Mouse (Mus musculus) lung, postnatal 0 days (tissue): ENCODE measurements at regions not wholly inside any gene's neighbourhood (a gene's known extent, or its start where the extent isn't known, plus 50 kb on each side); places are given as distances from the start of the nearest gene placed in this dataset.

Experiments
- ATAC-seq: fragments of 200-750 bp; cut with Nextera tagmentation; 2 replicates; pipeline ENCODE4 v1.8.0; 2017; ENCODE audit warnings: moderate library complexity
- DNase-seq: peaks from one replicate; pipeline ENCODE4 v3.0.0-alpha.2; 2016; ENCODE audit warnings: low spot score
- H3K27ac ChIP-seq: fragments of 300-500 bp; sonication (generic); 2 replicates; pipeline ENCODE4 v1.5.1; 2014; ENCODE audit warnings: antibody characterized with exemption, mild to moderate bottlenecking, low read length, mixed read lengths
- H3K27me3 ChIP-seq: fragments of 300-500 bp; sonication (generic); replicated peaks from 2 replicates; pipeline ENCODE4 v1.6.1; 2014; ENCODE audit warnings: low read length, mixed read lengths; ENCODE audit not compliant: insufficient read depth
- H3K36me3 ChIP-seq: fragments of 300-500 bp; sonication (generic); 2 replicates; pipeline ENCODE4 v1.6.1; 2014; ENCODE audit warnings: low read length, mixed read lengths; ENCODE audit not compliant: insufficient read depth
- H3K4me1 ChIP-seq: fragments of 300-500 bp; sonication (generic); 2 replicates; pipeline ENCODE4 v1.6.1; 2014; ENCODE audit warnings: antibody characterized with exemption, low read depth, low read length, mixed read lengths; ENCODE audit not compliant: insufficient read depth
- H3K4me2 ChIP-seq: fragments of 300-500 bp; sonication (generic); replicated peaks from 2 replicates; pipeline ENCODE4 v1.6.1; 2014; ENCODE audit warnings: low read depth, mild to moderate bottlenecking, low read length, moderate library complexity, mixed read lengths
- H3K4me3 ChIP-seq: fragments of 300-500 bp; sonication (generic); 2 replicates; pipeline ENCODE4 v1.5.1; 2014; ENCODE audit warnings: low read depth, low read length
- H3K9ac ChIP-seq: fragments of 300-500 bp; sonication (generic); replicated peaks from 2 replicates; pipeline ENCODE4 v1.6.1; 2014; ENCODE audit warnings: low read depth, mild to moderate bottlenecking
- H3K9me3 ChIP-seq: fragments of 300-500 bp; sonication (generic); 2 replicates; pipeline ENCODE4 v1.6.1; 2016; ENCODE audit warnings: low read length, mixed read lengths
- CTCF ChIP-seq: IDR thresholded peaks from 2 replicates; pipeline ENCODE4 v1.5.1; 2016; ENCODE audit warnings: antibody characterized with exemption, mild to moderate bottlenecking
- EP300 ChIP-seq: IDR thresholded peaks from 2 replicates; pipeline ENCODE4 v1.6.1; 2016; ENCODE audit warnings: antibody characterized with exemption, mild to moderate bottlenecking, control low read depth
- WGBS: fragments of 180-500 bp; shearing (Covaris S2); extraction: QIAGEN DNeasy Blood & Tissue Kit; methylation state at CpG from one replicate; pipeline ENCODE4 v1.1.7; 2014; 5-methylcytosine and 5-hydroxymethylcytosine counted together

DNA sequence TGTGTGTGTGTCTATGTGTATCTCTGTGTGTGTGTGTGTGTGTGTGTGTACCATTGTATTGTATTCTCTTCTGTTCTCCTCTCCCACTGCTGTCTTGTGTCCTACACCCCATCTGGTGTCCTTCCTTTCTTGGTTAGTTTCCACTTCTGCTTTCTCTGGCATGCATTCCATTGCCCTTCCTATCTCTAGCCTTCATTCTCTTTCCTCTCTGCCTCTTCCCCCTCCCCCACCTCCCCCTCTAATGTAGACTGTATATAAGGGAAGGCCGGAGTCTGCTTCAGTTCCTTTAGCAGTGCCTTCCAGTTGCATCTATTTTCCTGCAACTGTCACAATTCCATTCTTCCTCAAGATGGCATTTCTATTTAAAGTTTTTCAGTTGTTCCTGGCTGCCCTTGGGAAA lies 161.5 kb upstream of the Rxfp2 start:
- 47% methylated on average over 1 of the region's 1 CpGs for WGBS

DNA sequence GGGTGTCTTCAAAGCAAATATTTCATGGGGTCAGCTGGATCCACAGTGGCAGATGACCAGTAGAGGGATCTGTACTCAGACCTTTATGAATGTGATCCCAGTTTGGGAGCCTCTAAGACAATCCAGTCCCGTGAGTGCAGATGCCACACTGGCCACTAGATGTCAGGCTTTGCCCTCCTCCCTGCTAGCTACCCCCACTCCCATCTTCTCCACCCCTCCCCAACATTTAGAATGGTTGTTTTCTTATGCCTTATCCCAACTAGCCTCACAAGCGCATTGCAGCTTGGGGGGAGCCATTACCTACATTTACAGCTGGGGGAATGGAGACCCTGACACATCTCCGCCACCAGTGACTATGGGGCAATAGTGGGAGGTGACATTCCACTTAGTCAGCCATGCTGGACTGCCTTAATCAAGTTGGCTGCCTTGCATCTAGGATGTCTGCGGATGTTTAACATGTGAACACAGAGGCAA lies 156.9 kb upstream of the Rxfp2 start:
- Histone ChIP-seq H3K4me2 (no peak overlapping the region), H3K4me3 (no peak overlapping the region), H3K36me3 (no peaks in the 10 kb centered on the region), H3K27me3 (no peaks in the 10 kb centered on the region), H3K4me1 (no peaks in the 10 kb centered on the region), H3K27ac (no peak overlapping the region), H3K9me3 (no peaks in the 10 kb centered on the region), H3K9ac (no peak overlapping the region)
- ATAC-seq (peak; percentile 57), DNase-seq (peak; percentile 51)
- 42% methylated on average over 4 of the region's 4 CpGs for WGBS
- TF ChIP-seq CTCF: peak; percentile 81
- no peak for TF ChIP-seq EP300

More for the DNA sequence above, 161.5 kb upstream of the Rxfp2 start:
- Histone ChIP-seq H3K9me3 (no peaks in the 10 kb centered on the region), H3K4me2 (no peak overlapping the region), H3K4me3 (no peak overlapping the region), H3K36me3 (no peaks in the 10 kb centered on the region), H3K9ac (no peak overlapping the region), H3K4me1 (no peaks in the 10 kb centered on the region), H3K27ac (no peak overlapping the region), H3K27me3 (no peaks in the 10 kb centered on the region)
- DNase-seq (no peak), ATAC-seq (no peak)
- no peak for TF ChIP-seq CTCF
- TF ChIP-seq EP300: no peak

DNA sequence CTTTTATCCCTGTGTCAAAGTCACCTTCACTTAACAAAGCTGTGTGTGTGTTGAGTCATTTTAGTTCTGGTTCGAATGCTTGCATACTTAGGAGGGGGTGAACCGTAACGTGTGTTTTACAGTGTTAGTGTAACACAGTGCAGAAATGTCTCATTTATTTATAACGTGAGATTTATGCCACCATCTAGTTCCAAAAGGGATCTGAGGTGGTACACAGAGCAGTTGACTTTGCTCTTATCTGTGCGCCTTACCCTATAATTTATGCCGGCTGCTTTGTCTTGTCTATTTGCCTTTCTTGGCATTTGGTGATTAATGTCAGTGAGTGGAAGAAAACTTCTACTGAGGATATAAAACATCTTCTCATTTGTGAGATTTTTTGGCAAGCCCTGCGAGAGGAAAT lies 150.5 kb upstream of the Rxfp2 start:
- no peak overlapping the region for H3K27ac ChIP-seq
- H3K9me3 ChIP-seq: no peaks in the 10 kb centered on the region
- H3K4me2 ChIP-seq: no peak overlapping the region
- no peak for TF ChIP-seq EP300
- no peak for TF ChIP-seq CTCF
- no peak overlapping the region for H3K9ac ChIP-seq
- H3K27me3 ChIP-seq: no peaks in the 10 kb centered on the region
- H3K36me3 ChIP-seq: no peaks in the 10 kb centered on the region
- no peaks in the 10 kb centered on the region for H3K4me1 ChIP-seq
- ATAC-seq (no peak), DNase-seq (no peak)
- no peak overlapping the region for H3K4me3 ChIP-seq
- WGBS: 49% methylated on average over 7 of the region's 7 CpGs

DNA sequence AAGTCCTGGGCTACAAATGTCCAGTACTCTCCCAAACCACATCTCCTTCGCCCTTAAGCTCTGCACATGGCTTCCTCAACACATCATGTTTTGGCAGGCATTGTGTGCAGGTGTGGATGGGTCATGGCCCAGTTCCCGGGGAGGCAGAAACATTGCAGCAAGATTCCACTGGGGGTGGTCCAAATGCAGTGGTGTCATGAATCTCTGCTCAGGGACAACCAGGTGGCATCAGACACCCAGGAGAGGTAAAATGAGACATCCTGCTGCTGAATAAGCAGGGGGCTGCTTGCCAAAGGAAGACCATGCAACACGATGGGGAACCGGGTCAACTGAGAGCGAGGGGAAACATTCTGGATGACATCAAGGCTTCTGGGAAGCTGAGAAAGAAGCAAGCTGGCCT lies 149.0 kb upstream of the Rxfp2 start:
- H3K9me3 ChIP-seq: no peaks in the 10 kb centered on the region
- H3K27ac ChIP-seq: no peak overlapping the region
- DNase-seq (no peak), ATAC-seq (no peak)
- 59% methylated on average over 5 of the region's 5 CpGs for WGBS
- H3K4me3 ChIP-seq: no peak overlapping the region
- no peak for TF ChIP-seq CTCF
- no peak for TF ChIP-seq EP300
- no peaks in the 10 kb centered on the region for H3K36me3 ChIP-seq
- H3K4me1 ChIP-seq: no peaks in the 10 kb centered on the region
- no peak overlapping the region for H3K9ac ChIP-seq
- no peak overlapping the region for H3K4me2 ChIP-seq
- H3K27me3 ChIP-seq: no peaks in the 10 kb centered on the region

DNA sequence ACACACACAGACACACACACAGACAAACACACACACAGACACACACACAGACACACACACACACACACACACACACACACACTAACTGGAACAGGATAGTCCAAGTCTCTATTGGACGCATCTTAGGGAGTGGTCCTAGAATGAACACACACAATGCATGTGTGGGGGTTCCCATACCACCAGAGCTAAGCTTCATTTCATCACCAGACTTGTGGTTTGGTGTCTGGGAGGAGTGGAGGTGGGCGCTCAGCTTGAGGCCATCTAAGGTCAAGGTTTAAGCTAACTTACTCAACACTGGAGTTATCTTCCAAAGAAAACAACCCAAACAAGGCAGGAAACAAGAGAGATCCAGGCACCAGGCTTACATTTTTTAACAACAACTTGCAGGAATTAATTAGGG lies 147.9 kb upstream of the Rxfp2 start:
- ATAC-seq: no peak
- 90% methylated on average over 2 of the region's 2 CpGs for WGBS
- H3K9ac ChIP-seq: no peak overlapping the region
- no peak for DNase-seq
- no peaks in the 10 kb centered on the region for H3K36me3 ChIP-seq
- H3K27me3 ChIP-seq: no peaks in the 10 kb centered on the region
- H3K9me3 ChIP-seq: no peaks in the 10 kb centered on the region
- H3K4me1 ChIP-seq: no peaks in the 10 kb centered on the region
- H3K27ac ChIP-seq: no peak overlapping the region
- H3K4me2 ChIP-seq: no peak overlapping the region
- no peak overlapping the region for H3K4me3 ChIP-seq
- no peak for TF ChIP-seq EP300
- TF ChIP-seq CTCF: no peak

DNA sequence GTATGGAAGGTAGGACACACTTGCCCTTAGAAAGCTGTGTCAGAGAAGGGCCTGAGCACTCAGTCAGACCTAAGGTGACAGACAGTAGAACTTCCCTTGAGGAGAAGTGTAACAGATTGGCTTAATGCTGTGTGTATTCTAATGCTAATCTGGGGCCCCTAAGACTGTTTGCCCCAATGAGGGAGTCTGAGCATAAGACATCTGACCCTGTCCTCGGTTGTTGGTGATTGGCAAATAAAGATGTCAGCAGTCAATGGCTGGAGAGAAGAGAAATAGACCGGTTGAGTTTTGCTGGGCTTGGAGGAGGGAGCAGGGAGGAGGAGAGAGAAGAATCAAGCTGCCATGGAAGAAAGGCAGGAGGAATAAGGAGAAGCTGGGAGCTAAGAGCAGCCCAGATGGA lies 147.0 kb upstream of the Rxfp2 start:
- Histone ChIP-seq H3K36me3 (no peaks in the 10 kb centered on the region), H3K9ac (no peak overlapping the region), H3K4me3 (no peak overlapping the region), H3K4me1 (no peaks in the 10 kb centered on the region), H3K9me3 (no peaks in the 10 kb centered on the region), H3K4me2 (no peak overlapping the region), H3K27me3 (no peaks in the 10 kb centered on the region), H3K27ac (no peak overlapping the region)
- no peak for TF ChIP-seq CTCF
- TF ChIP-seq EP300: no peak
- ATAC-seq (no peak), DNase-seq (no peak)
- 24% methylated on average over 2 of the region's 2 CpGs for WGBS

DNA sequence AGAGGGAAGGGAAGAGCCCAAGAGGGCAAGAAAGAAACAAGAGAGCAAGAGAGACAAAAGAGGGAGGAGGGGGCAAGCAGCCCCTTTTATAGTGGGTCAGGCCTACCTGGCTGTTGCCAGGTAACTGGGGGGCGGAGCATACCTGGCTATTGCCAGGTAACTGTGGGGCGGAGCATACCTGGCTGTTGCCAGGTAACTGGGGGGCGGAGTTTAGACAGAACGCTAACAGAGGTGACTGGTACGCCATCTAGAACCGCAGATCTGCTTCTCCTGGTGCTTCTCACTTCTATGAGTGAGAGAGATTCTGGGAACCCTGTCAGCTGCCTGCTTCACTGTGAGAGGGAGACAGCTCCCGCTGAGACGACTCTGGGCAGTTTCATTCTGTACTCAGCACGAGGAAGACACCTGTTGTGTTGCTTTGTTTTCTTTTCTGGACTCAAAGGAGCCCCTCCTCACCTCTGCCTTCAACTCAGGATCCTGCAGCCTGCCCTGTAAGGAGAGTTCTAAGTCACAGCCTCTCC lies 144.9 kb upstream of the Rxfp2 start:
- no peak overlapping the region for H3K4me3 ChIP-seq
- H3K27me3 ChIP-seq: no peaks in the 10 kb centered on the region
- no peaks in the 10 kb centered on the region for H3K36me3 ChIP-seq
- peak; percentile 11 for DNase-seq
- ATAC-seq: no peak
- no peak overlapping the region for H3K4me2 ChIP-seq
- no peaks in the 10 kb centered on the region for H3K9me3 ChIP-seq
- H3K9ac ChIP-seq: no peak overlapping the region
- no peak for TF ChIP-seq EP300
- TF ChIP-seq CTCF: no peak
- 17% methylated on average over 9 of the region's 9 CpGs for WGBS
- no peak overlapping the region for H3K27ac ChIP-seq
- no peaks in the 10 kb centered on the region for H3K4me1 ChIP-seq
